Mouse (Mus musculus) lung, postnatal 0 days (tissue): Measurements from ENCODE around the gene BC030867. TPM values are rescaled to one million over a fixed set of nuclear protein-coding genes. Genes with fewer than 3 reads are reported as not detected.

Experiments
- ATAC-seq: fragments of 200-750 bp; cut with Nextera tagmentation; 2 replicates; pipeline ENCODE4 v1.8.0; 2017; ENCODE audit warnings: moderate library complexity
- DNase-seq: peaks from one replicate; pipeline ENCODE4 v3.0.0-alpha.2; 2016; ENCODE audit warnings: low spot score
- H3K27ac ChIP-seq: fragments of 300-500 bp; sonication (generic); 2 replicates; pipeline ENCODE4 v1.5.1; 2014; ENCODE audit warnings: antibody characterized with exemption, mild to moderate bottlenecking, low read length, mixed read lengths
- H3K27me3 ChIP-seq: fragments of 300-500 bp; sonication (generic); replicated peaks from 2 replicates; pipeline ENCODE4 v1.6.1; 2014; ENCODE audit warnings: low read length, mixed read lengths; ENCODE audit not compliant: insufficient read depth
- H3K36me3 ChIP-seq: fragments of 300-500 bp; sonication (generic); 2 replicates; pipeline ENCODE4 v1.6.1; 2014; ENCODE audit warnings: low read length, mixed read lengths; ENCODE audit not compliant: insufficient read depth
- H3K4me1 ChIP-seq: fragments of 300-500 bp; sonication (generic); 2 replicates; pipeline ENCODE4 v1.6.1; 2014; ENCODE audit warnings: antibody characterized with exemption, low read depth, low read length, mixed read lengths; ENCODE audit not compliant: insufficient read depth
- H3K4me2 ChIP-seq: fragments of 300-500 bp; sonication (generic); replicated peaks from 2 replicates; pipeline ENCODE4 v1.6.1; 2014; ENCODE audit warnings: low read depth, mild to moderate bottlenecking, low read length, moderate library complexity, mixed read lengths
- H3K4me3 ChIP-seq: fragments of 300-500 bp; sonication (generic); 2 replicates; pipeline ENCODE4 v1.5.1; 2014; ENCODE audit warnings: low read depth, low read length
- H3K9ac ChIP-seq: fragments of 300-500 bp; sonication (generic); replicated peaks from 2 replicates; pipeline ENCODE4 v1.6.1; 2014; ENCODE audit warnings: low read depth, mild to moderate bottlenecking
- H3K9me3 ChIP-seq: fragments of 300-500 bp; sonication (generic); 2 replicates; pipeline ENCODE4 v1.6.1; 2016; ENCODE audit warnings: low read length, mixed read lengths
- CTCF ChIP-seq: IDR thresholded peaks from 2 replicates; pipeline ENCODE4 v1.5.1; 2016; ENCODE audit warnings: antibody characterized with exemption, mild to moderate bottlenecking
- EP300 ChIP-seq: IDR thresholded peaks from 2 replicates; pipeline ENCODE4 v1.6.1; 2016; ENCODE audit warnings: antibody characterized with exemption, mild to moderate bottlenecking, control low read depth
- WGBS: fragments of 180-500 bp; shearing (Covaris S2); extraction: QIAGEN DNeasy Blood & Tissue Kit; methylation state at CpG from one replicate; pipeline ENCODE4 v1.1.7; 2014; 5-methylcytosine and 5-hydroxymethylcytosine counted together
- polyA plus RNA-seq: library from polyadenylated mRNA; unstranded; fragments of >200 nt; fragmentation: Nextera tagmentation; extraction: Ambion mirVana; gene quantifications from 2 replicates; pipeline ENCODE4 v1.2.1, GENCODE M21; 2015

BC030867 gene
- polyA plus RNA-seq, 1 experiment from 2014 or later: 0.88 TPM

GRCm38 (mm10) chr11:102294887-102295597, 46.4 kb downstream of the BC030867 start:
- Histone ChIP-seq H3K4me1 (peaks cover 6% of the 10 kb centered on the region; the same call in 1 of the 2 replicates), H3K27me3 (no peaks in the 10 kb centered on the region), H3K36me3 (peaks cover 26% of the 10 kb centered on the region), H3K9me3 (no peaks in the 10 kb centered on the region), H3K27ac (peak overlapping the region; percentile 97), H3K4me2 (peak overlapping the region; percentile 83), H3K9ac (peak overlapping the region; percentile 87; the same call in 1 of the 2 replicates), H3K4me3 (peak overlapping the region; percentile 88)
- 55% methylated on average over 12 of the region's 12 CpGs for WGBS
- ATAC-seq (no peak), DNase-seq (peak; percentile 62)
- TF ChIP-seq EP300 (no peak), CTCF (peak; percentile 24; the same call in 1 of the 2 replicates)

GRCm38 (mm10) chr11:102295598-102296471, 47.2 kb downstream of the BC030867 start:
- ATAC-seq (peak; percentile 38), DNase-seq (peak; percentile 73)
- peak overlapping the region; percentile 83 for H3K4me2 ChIP-seq
- H3K36me3 ChIP-seq: peaks cover 20% of the 10 kb centered on the region
- TF ChIP-seq CTCF (no peak), EP300 (0 out of 2 replicates have a peak, but pooled peaks have one; percentile 16)
- H3K4me1 ChIP-seq: peaks cover 6% of the 10 kb centered on the region; the same call in 1 of the 2 replicates
- H3K27me3 ChIP-seq: no peaks in the 10 kb centered on the region
- under 1% methylated on average over 22 of the region's 73 CpGs for WGBS
- peak overlapping the region; percentile 97 for H3K27ac ChIP-seq
- peak overlapping the region; percentile 88 for H3K4me3 ChIP-seq
- no peaks in the 10 kb centered on the region for H3K9me3 ChIP-seq
- H3K9ac ChIP-seq: peak overlapping the region; percentile 87

GRCm38 (mm10) chr11:102296491-102297472, 48.1 kb downstream of the BC030867 start, which contains the start of gene Atxn7l3:
Gene Atxn7l3, minus strand, starts transcription at chr11:102296631.
- ATAC-seq (peak; percentile 96), DNase-seq (peak; percentile 100)
- H3K4me3 ChIP-seq: peak within 1 kb of the TSS; percentile 88
- H3K36me3 ChIP-seq: peaks cover 10% of the 10 kb centered on the region
- 1% methylated on average over 23 of the region's 125 CpGs for WGBS
- H3K4me2 ChIP-seq: peak within 1 kb of the TSS; percentile 83
- peaks cover 6% of the 10 kb centered on the region; the same call in 1 of the 2 replicates for H3K4me1 ChIP-seq
- H3K9me3 ChIP-seq: no peaks in the 10 kb centered on the region
- peak within 1 kb of the TSS; percentile 97 for H3K27ac ChIP-seq
- H3K9ac ChIP-seq: peak within 1 kb of the TSS; percentile 87
- H3K27me3 ChIP-seq: no peaks in the 10 kb centered on the region
- TF ChIP-seq CTCF (no peak), EP300 (no peak)

- WGBS: 21% methylated on average over 27 of the region's 27 CpGs
Measured at GRCm38 (mm10) chr11:102297577-102298556, 49.2 kb downstream of the BC030867 start.

More at GRCm38 (mm10) chr11:102297577-102298556, 49.2 kb downstream of the BC030867 start:
- peak overlapping the region; percentile 88 for H3K4me3 ChIP-seq
- ATAC-seq (no peak), DNase-seq (no peak)
- TF ChIP-seq CTCF: no peak
- TF ChIP-seq EP300: no peak
- peaks cover 6% of the 10 kb centered on the region; the same call in 1 of the 2 replicates for H3K4me1 ChIP-seq
- H3K9ac ChIP-seq: peak overlapping the region; percentile 64
- H3K4me2 ChIP-seq: peak overlapping the region; percentile 83
- no peaks in the 10 kb centered on the region for H3K27me3 ChIP-seq
- H3K9me3 ChIP-seq: no peaks in the 10 kb centered on the region
- H3K36me3 ChIP-seq: no peaks in the 10 kb centered on the region
- peak overlapping the region; percentile 97 for H3K27ac ChIP-seq
